Mouse (Mus musculus) adrenal gland, adult (tissue): ENCODE measurements at regions not wholly inside any gene's neighbourhood (a gene's known extent, or its start where the extent isn't known, plus 50 kb on each side); places are given as distances from the start of the nearest gene placed in this dataset.
A peak's percentile ranks its signal among the peaks of the same experiment; 100 is the strongest.
"Not testable (repeated sequence)": the region's sequence is repeated elsewhere in the genome, so short reads cannot be mapped to it uniquely, and the experiment has no call there.

Experiments
- DNase-seq, 2 experiments: peaks; one replicate each; pipeline ENCODE4 v3.0.0; 2022 to 2023; ENCODE audit warnings: low spot score in 1 of 2; ENCODE audit not compliant: inconsistent age in 2 of 2

GRCm38 (mm10) chr16:26860566-26860965 lies 130.9 kb downstream of the Gmnc start:
- no peak for DNase-seq

GRCm38 (mm10) chr16:26849191-26849590 lies 142.3 kb downstream of the Gmnc start:
- no peak for DNase-seq

GRCm38 (mm10) chr16:26827006-26827405 lies 164.4 kb downstream of the Gmnc start:
- DNase-seq: no peak

GRCm38 (mm10) chr16:26811201-26811600 lies 180.3 kb downstream of the Gmnc start:
- not testable (repeated sequence) for DNase-seq

- DNase-seq: no peak
Observed at GRCm38 (mm10) chr16:26805426-26805825, 186.0 kb downstream of the Gmnc start.

- DNase-seq: no peak
Observed at GRCm38 (mm10) chr16:26787042-26787620, 204.3 kb downstream of the Gmnc start.

GRCm38 (mm10) chr16:26782331-26782730 lies 200.8 kb downstream of the Il1rap start:
- DNase-seq: peak in 1 of 2 experiments; percentile 29
